Mouse (Mus musculus): ENCODE data around the gene Enpp4. TPM values are rescaled to one million over a fixed set of nuclear protein-coding genes. Genes with fewer than 3 reads are reported as not detected.

Enpp4 gene
- polyA plus RNA-seq, 1 experiment = 3.0 TPM

DNA sequence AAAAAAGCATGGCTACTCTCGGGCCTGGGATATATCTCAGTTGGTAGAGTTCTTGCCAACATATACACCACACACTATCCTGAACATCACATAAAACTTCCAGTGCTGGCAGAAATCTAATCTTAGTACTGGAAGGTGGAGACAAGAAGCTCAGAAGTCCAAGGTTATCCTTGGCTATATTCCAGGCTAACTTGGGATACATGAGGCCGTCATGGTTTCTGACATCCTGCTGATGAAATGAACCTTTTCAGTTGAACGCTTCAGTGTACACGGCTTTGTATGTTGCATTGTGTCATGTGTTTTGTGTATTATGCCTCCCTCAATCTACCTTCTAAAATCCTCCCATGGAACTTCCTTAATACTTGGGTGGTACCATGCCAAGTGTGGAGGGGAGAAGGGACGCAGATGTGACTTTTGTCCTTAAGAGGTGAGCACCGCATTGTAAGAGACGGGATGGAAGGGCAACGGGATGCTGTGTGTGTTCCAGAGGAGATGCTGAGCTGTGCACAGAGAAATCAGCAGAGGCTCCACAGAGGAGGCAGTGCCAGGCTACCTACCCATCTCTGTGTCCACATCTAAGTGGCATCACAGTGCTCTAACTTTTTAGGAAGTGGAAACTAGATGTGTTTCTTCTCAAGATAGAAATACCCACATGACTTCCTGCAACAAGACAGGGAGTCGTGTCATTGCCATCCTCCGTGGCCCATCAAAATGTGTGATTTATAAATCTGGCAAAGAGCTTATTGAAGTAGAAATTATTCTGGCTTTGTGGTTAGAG, 31.4 kb upstream of the Enpp4 start:
- TF ChIP-seq POLR2A (IDR thresholded peaks at IDR 0.05; ENCODE audit: borderline replicate concordance, control insufficient read depth, low read depth, low read length) (no peak), CTCF (IDR thresholded peaks at IDR 0.05; ENCODE audit: control insufficient read depth, insufficient read depth, low read length) (no peak)
- WGBS = 58% methylated on average over 10 of the region's 10 CpGs
- peaks cover 2% of the 10 kb centered on the region for H3K4me1 ChIP-seq (ENCODE audit: control insufficient read depth, insufficient read depth, low read length)
- no peak overlapping the region for H3K4me3 ChIP-seq (replicated peaks; ENCODE audit: control insufficient read depth, low read depth, low read length)
- no peak overlapping the region for H3K27ac ChIP-seq (ENCODE audit: control insufficient read depth, insufficient read depth, low read depth, low read length, poor library complexity)

DNA sequence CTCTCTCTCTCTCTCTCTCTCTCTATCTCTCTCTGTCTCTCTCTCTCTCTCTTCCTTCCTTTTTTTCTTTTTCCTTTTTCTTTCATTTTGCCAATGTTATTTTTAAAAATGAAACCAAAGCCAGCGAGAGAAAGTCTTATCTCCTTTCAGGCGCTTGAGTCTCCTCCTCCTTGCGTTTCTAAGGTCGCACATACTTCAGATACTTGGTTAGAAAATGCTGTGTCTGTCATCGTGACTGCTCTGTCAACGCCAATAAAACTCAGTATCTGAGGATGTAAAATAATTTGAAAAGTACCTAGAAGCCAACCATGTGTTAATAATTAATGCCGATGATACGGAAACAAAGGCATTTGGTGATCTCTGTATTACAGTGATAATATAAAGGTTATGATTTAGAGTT, 30.4 kb upstream of the Enpp4 start:
- TF ChIP-seq POLR2A (IDR thresholded peaks at IDR 0.05; ENCODE audit: borderline replicate concordance, control insufficient read depth, low read depth, low read length) = no peak
- TF ChIP-seq CTCF (IDR thresholded peaks at IDR 0.05; ENCODE audit: control insufficient read depth, insufficient read depth, low read length) = no peak
- Histone ChIP-seq H3K4me1 (ENCODE audit: control insufficient read depth, insufficient read depth, low read length) (peaks cover 2% of the 10 kb centered on the region), H3K27ac (ENCODE audit: control insufficient read depth, insufficient read depth, low read depth, low read length, poor library complexity) (no peak overlapping the region), H3K4me3 (replicated peaks; ENCODE audit: control insufficient read depth, low read depth, low read length) (no peak overlapping the region)
- 27% methylated on average over 8 of the region's 8 CpGs for WGBS

DNA sequence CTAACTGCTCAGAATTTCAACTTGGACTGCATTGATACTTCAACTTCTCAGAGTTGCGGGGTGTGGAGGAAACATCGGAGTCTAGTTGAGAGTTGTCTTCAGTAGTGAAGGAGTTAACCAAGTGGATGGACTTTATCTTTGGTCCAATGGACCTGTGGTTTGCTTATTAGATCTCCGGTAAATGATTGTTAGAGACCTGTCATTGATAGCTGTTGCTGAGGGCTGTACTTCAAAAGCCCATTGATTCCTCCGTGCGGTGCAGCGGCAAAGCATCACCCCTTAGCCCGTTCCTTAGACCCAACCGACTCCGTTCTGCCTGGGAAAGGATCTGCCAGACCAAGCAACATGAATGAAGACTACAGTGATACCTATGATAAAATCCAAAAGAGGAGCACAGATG, 28.9 kb upstream of the Enpp4 start:
- TF ChIP-seq POLR2A (IDR thresholded peaks at IDR 0.05; ENCODE audit: borderline replicate concordance, control insufficient read depth, low read depth, low read length) (no peak), CTCF (IDR thresholded peaks at IDR 0.05; ENCODE audit: control insufficient read depth, insufficient read depth, low read length) (no peak)
- no peak overlapping the region for H3K27ac ChIP-seq (ENCODE audit: control insufficient read depth, insufficient read depth, low read depth, low read length, poor library complexity)
- 80% methylated on average over 9 of the region's 9 CpGs for WGBS

DNA sequence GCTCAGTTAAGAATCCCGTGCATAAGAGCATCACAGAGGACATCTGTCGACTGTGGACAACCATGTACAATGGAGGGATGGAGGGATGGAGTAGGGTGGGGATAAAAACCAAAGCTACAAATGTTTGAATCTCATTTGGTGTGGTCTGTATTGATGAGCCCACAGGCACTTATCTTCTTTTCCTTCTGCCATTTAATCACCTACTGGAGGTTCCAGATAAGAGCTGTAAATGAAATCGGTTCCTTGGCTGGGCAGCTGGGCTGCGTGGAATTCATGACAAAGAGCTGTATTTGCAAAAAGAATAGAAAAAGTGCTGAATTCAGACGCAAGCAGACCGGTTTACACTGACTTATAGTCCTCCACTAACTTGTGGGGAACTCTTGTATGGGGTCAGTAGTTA, 28.5 kb upstream of the Enpp4 start:
- TF ChIP-seq CTCF (IDR thresholded peaks at IDR 0.05; ENCODE audit: control insufficient read depth, insufficient read depth, low read length) (no peak), POLR2A (IDR thresholded peaks at IDR 0.05; ENCODE audit: borderline replicate concordance, control insufficient read depth, low read depth, low read length) (no peak)
- WGBS = 29% methylated on average over 6 of the region's 6 CpGs
- no peak overlapping the region for H3K4me3 ChIP-seq (replicated peaks; ENCODE audit: control insufficient read depth, low read depth, low read length)

More for the DNA sequence above, 28.9 kb upstream of the Enpp4 start:
- H3K4me1 ChIP-seq (ENCODE audit: control insufficient read depth, insufficient read depth, low read length) = peaks cover 2% of the 10 kb centered on the region
- H3K4me3 ChIP-seq (replicated peaks; ENCODE audit: control insufficient read depth, low read depth, low read length) = no peak overlapping the region

DNA sequence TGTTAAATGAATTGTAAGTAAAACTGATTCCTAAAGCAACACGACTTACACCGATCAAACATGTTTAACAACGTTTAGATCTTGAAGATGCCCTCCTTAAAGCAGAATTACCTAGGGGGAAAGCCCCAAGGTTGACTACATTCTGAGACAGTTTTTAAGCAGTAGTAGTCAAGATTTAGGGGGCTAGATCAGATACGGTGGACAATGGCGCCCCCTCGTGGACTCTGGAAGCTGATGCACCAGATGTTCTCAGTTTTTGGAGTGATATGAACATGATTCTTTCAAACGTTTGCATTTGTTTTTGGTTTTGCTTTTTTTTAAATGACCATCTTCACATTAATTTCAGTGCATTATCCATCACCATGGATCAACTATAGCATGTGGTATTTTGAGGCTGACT, 24.8 kb upstream of the Enpp4 start:
- peak; percentile 79 for TF ChIP-seq CTCF (IDR thresholded peaks at IDR 0.05; ENCODE audit: control insufficient read depth, insufficient read depth, low read length)
- no peak for TF ChIP-seq POLR2A (IDR thresholded peaks at IDR 0.05; ENCODE audit: borderline replicate concordance, control insufficient read depth, low read depth, low read length)
- no peak overlapping the region for H3K4me3 ChIP-seq (replicated peaks; ENCODE audit: control insufficient read depth, low read depth, low read length)
- H3K27ac ChIP-seq (ENCODE audit: control insufficient read depth, insufficient read depth, low read depth, low read length, poor library complexity) = no peak overlapping the region
- H3K4me1 ChIP-seq (ENCODE audit: control insufficient read depth, insufficient read depth, low read length) = no peaks in the 10 kb centered on the region
- 12% methylated on average over 7 of the region's 7 CpGs for WGBS

More for the DNA sequence above, 28.5 kb upstream of the Enpp4 start:
- H3K27ac ChIP-seq (ENCODE audit: control insufficient read depth, insufficient read depth, low read depth, low read length, poor library complexity) = no peak overlapping the region
- peaks cover 2% of the 10 kb centered on the region for H3K4me1 ChIP-seq (ENCODE audit: control insufficient read depth, insufficient read depth, low read length)

DNA sequence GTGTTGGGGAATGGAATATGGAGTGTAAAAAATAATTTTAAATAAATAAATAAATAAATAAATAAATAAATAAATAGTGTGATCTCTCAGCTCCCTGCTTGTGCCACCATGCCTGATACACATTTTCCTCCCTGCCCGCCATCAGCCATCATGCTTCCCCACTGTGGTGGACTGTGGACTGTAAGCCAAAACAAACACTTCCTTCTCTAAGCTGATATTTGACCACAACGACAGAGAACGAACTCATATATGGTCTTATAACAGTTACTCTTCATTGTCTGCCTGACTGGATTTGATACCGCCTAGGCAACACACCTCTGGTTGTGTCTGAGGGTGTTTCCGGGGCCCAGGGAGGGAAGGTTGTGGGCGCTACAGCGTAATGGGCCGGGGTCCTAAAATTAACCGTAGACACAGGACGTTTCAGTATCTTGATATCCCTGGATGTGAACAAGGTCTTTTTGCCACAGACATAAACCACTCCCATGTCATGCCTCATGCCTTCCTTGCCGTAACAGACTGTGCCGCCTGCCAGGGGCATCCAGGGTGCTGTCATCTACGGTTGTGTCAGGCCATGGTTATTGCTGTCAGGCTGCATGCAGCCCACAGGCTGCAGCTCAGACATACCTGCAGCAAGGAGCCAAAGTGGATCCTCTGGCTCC, 23.6 kb upstream of the Enpp4 start:
- WGBS = 38% methylated on average over 13 of the region's 13 CpGs
- Histone ChIP-seq H3K4me3 (replicated peaks; ENCODE audit: control insufficient read depth, low read depth, low read length) (no peak overlapping the region), H3K27ac (ENCODE audit: control insufficient read depth, insufficient read depth, low read depth, low read length, poor library complexity) (no peak overlapping the region), H3K4me1 (ENCODE audit: control insufficient read depth, insufficient read depth, low read length) (no peaks in the 10 kb centered on the region)
- TF ChIP-seq CTCF (IDR thresholded peaks at IDR 0.05; ENCODE audit: control insufficient read depth, insufficient read depth, low read length) (no peak), POLR2A (IDR thresholded peaks at IDR 0.05; ENCODE audit: borderline replicate concordance, control insufficient read depth, low read depth, low read length) (no peak)

DNA sequence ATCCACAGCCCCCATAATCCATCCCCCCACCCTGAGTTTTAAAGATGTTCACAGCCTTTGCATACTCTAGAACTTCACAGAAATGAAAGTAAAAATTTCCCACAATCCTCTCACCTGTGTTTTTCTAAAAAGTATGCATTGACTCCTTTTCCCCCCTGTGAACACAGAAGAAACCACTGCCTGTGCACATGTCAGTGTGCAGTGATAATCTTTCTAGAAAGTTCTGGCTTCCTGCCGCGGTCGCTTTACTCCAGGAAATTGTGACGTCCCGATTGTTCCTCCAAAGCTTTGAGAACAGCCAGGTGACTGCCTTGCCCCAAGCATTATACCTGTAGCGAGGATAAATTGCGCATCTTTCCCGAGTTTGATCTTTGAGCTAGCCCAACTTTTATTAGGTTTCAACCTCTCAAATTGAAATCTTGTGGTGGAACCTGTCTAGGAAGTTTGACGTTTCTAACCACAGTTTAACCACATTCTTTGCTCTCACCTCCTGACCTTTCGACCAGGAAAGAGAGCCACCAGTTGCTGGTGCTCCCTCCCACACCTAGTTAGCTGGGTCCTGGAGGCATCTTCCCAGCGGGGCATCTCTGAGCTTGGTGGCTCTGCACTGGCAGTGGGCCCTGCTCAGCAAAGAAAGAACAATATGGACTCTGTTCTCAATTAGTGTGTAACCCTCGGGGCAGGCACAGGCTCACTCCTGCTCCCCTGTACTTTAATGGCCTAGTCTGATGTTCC, 15.9 kb upstream of the Enpp4 start:
- no peaks in the 10 kb centered on the region; the same call in 1 of the 2 replicates for H3K4me1 ChIP-seq (ENCODE audit: control insufficient read depth, insufficient read depth, low read length)
- WGBS = 8% methylated on average over 12 of the region's 12 CpGs
- no peak overlapping the region for H3K4me3 ChIP-seq (replicated peaks; ENCODE audit: control insufficient read depth, low read depth, low read length)
- no peak overlapping the region for H3K27ac ChIP-seq (ENCODE audit: control insufficient read depth, insufficient read depth, low read depth, low read length, poor library complexity)
- TF ChIP-seq CTCF (IDR thresholded peaks at IDR 0.05; ENCODE audit: control insufficient read depth, insufficient read depth, low read length) = no peak

DNA sequence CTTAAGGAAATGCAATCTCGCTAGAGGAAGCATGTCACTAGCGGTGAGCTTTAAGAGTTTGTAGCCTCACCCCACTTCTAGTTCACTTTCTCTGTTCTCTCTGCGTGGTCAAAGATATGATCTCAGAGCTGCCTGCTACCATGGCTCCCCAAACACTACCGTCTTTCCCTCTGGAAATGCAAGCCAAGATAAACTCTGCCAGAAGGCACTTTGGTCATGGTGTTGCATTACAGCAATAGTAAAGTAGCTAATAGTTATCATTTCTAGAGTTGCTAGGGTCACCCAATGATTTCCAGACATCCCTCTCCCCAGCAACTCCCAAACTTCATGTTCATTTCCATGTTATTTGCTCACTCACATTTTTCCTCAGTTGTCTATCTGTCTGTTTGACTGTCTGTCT, 12.6 kb upstream of the Enpp4 start:
- TF ChIP-seq POLR2A (IDR thresholded peaks at IDR 0.05; ENCODE audit: borderline replicate concordance, control insufficient read depth, low read depth, low read length) (no peak), CTCF (IDR thresholded peaks at IDR 0.05; ENCODE audit: control insufficient read depth, insufficient read depth, low read length) (no peak)
- Histone ChIP-seq H3K4me3 (replicated peaks; ENCODE audit: control insufficient read depth, low read depth, low read length) (no peak overlapping the region), H3K4me1 (ENCODE audit: control insufficient read depth, insufficient read depth, low read length) (no peaks in the 10 kb centered on the region; the same call in 1 of the 2 replicates), H3K27ac (ENCODE audit: control insufficient read depth, insufficient read depth, low read depth, low read length, poor library complexity) (no peak overlapping the region)
- WGBS = 64% methylated on average over 4 of the region's 4 CpGs

All from bone marrow, adult 2 months (tissue).